Comparison of ENCODE assay signal across 13 mouse cellular contexts in the genomic region with DNA sequence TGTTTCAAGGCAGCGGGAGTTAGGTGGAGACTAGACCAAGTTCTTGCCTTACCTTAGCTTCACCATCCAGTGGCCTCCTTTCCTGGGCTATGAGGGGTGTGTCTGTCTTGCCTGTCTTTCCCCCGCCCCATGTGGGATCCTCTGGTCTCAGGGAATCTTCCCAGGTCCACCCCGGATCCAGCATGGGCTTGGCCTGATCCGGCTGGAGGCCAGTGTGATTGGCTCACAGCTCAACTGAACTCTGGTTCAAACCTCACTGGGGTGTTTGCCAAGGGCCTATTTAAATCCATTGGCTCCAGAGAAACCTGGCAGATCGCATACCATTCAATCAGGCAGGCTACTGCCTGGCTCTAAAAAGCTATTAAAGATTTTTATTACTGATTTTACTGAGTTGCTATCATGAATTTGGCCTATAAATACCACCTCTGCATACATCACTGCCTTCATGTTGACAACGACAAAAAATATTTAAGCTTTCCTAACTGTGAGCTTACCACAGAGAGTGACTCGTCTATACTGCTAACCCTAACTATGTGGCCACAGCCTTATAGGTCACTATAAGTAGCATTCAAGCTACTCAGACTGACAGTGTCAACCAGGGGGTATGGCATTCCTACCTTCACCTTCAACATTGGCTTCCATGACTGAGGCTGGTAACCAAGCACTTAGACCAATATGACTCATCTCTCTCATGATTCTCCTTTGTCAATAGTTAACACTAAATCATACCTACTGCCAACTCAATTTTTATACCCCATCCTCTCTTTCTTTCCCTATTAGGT. TPM values are rescaled to one million over a fixed set of nuclear protein-coding genes. Genes with fewer than 3 reads are reported as not detected.
DNase-seq lines count a peak whose midpoint lies in the region; ATAC-seq lines count a peak whose summit lies in the region.
"Had no signal": no experiment of that assay in that cellular context is flagged by ENCODE, and none has a peak within 500 bp of the region (broad histone marks: within the 10 kb centered on the region; RNA-seq: fewer than 3 reads in every experiment).

No protein-coding gene starts in this region.

- H3K4me2 ChIP-seq in kidney, embryonic 14.5 days (replicated peaks; ENCODE audit: low read depth, low read length) = no peak overlapping the region
- H3K4me2 ChIP-seq: heart, embryonic 15.5 days; intestine, embryonic 15.5 days; liver, embryonic 15.5 days had no signal

- no peak for ATAC-seq in kidney, embryonic 14.5 days (ENCODE audit: low FRiP score, low TSS enrichment)
- ATAC-seq: forebrain, embryonic 14.5 days; intestine, embryonic 15.5 days had no signal

- H3K9ac ChIP-seq in kidney, embryonic 14.5 days (ENCODE audit: low read depth, low read length) = no peak overlapping the region
- H3K9ac ChIP-seq: heart, embryonic 15.5 days; intestine, embryonic 15.5 days; liver, embryonic 15.5 days had no signal

- no peaks in the 10 kb centered on the region for H3K27me3 ChIP-seq in kidney, embryonic 14.5 days (ENCODE audit: control insufficient read depth, insufficient read depth, low read length)
- H3K27me3 ChIP-seq: heart, embryonic 15.5 days; intestine, embryonic 15.5 days; liver, embryonic 15.5 days had no signal

- WGBS in kidney, embryonic 14.5 days = 80% methylated on average over 7 of the region's 7 CpGs

- H3K4me1 ChIP-seq in kidney, embryonic 14.5 days (ENCODE audit: control insufficient read depth, insufficient read depth, low read length) = no peaks in the 10 kb centered on the region
- H3K4me1 ChIP-seq: intestine, embryonic 15.5 days; liver, embryonic 15.5 days had no signal

- no peak overlapping the region for H3K27ac ChIP-seq in kidney, embryonic 14.5 days (ENCODE audit: low read depth, low read length)
- H3K27ac ChIP-seq: intestine, embryonic 15.5 days; liver, embryonic 15.5 days had no signal

- DNase-seq in cerebellum, adult 11 months = peak; percentile 7
- no peak for DNase-seq in cerebellum, postnatal 4 days (ENCODE audit: low spot score in 2 of 2)
- DNase-seq in kidney, adult 18-20 months = peak; percentile 22
- peak; percentile 47 for DNase-seq in brain, adult 2 months (ENCODE audit: low read depth, low spot score)
- DNase-seq in kidney, adult 9 months = peak; percentile 52
- DNase-seq in layer of hippocampus, adult 9-11 months = no peak
- no peak for DNase-seq in lung, postnatal 4 days
- DNase-seq: retina, postnatal 1 day had no signal

- H3K4me3 ChIP-seq in kidney, embryonic 14.5 days (ENCODE audit: low read length) = no peak overlapping the region
- H3K4me3 ChIP-seq: heart, embryonic 15.5 days; intestine, embryonic 15.5 days; liver, embryonic 15.5 days had no signal

- H3K9me3 ChIP-seq in kidney, embryonic 14.5 days (ENCODE audit: control insufficient read depth, low read length) = no peaks in the 10 kb centered on the region
- H3K9me3 ChIP-seq: heart, embryonic 15.5 days; intestine, embryonic 15.5 days; liver, embryonic 15.5 days had no signal

- H3K36me3 ChIP-seq in kidney, embryonic 14.5 days (ENCODE audit: control insufficient read depth, insufficient read depth, low read length) = no peaks in the 10 kb centered on the region
- H3K36me3 ChIP-seq: heart, embryonic 15.5 days; intestine, embryonic 15.5 days; liver, embryonic 15.5 days had no signal

RNA-seq across cellular contexts. Expression of a gene that starts 56.1 kb away (rescaled TPM):
- polyA plus RNA-seq in kidney, embryonic 14.5 days (2014; fragmentation: Nextera tagmentation; extraction: Ambion mirVana) = 32.6 and 43.6 TPM in 2 replicates

Comparison
In these comparisons a context has a peak if more than half of its experiments do, and no peak if none do; other contexts are left out.
1. DNase-seq: peak in cerebellum, adult 11 months (single experiment), kidney, adult 18-20 months (single experiment), brain, adult 2 months (single experiment) and kidney, adult 9 months (single experiment); none in cerebellum, postnatal 4 days (0 of 2), layer of hippocampus, adult 9-11 months (single experiment) and lung, postnatal 4 days (0 of 2).